In genomic region chr1:138957111-138957510, GRCm38 (mm10) we compare ENCODE assay signal across 22 mouse cellular contexts. TPM values are rescaled to one million over a fixed set of nuclear protein-coding genes. Genes with fewer than 3 reads are reported as not detected.
A peak's percentile ranks its signal among the peaks of the same experiment; 100 is the strongest.
DNase-seq lines count a peak whose midpoint lies in the region; ATAC-seq and TF ChIP-seq lines count a peak whose summit lies in the region.
"Had no signal": no experiment of that assay in that cellular context is flagged by ENCODE, and none has a peak within 500 bp of the region (broad histone marks: within the 10 kb centered on the region; RNA-seq: fewer than 3 reads in every experiment).

No protein-coding gene starts in this region.

- 55% methylated on average over 4 of the region's 4 CpGs for WGBS in kidney, postnatal 0 days

- no peaks in the 10 kb centered on the region for H3K27me3 ChIP-seq in kidney, postnatal 0 days (ENCODE audit: insufficient read depth, low read length)
- H3K27me3 ChIP-seq: embryonic facial prominence, embryonic 13.5 days; heart, embryonic 12.5 days; hindbrain, embryonic 13.5 days; intestine, embryonic 15.5 days; limb, embryonic 13.5 days; liver, embryonic 13.5 days; lung, embryonic 15.5 days; midbrain, embryonic 12.5 days had no signal

- no peaks in the 10 kb centered on the region for H3K4me1 ChIP-seq in kidney, postnatal 0 days (replicated peaks; ENCODE audit: insufficient read depth, low read length)
- H3K4me1 ChIP-seq in ES-E14 (ENCODE audit: control insufficient read depth in 2 of 2, insufficient read depth in 2 of 2, low read length in 2 of 2, poor library complexity in 1 of 2), result peaks cover 4 to 8% of the 10 kb centered on the region in 2 experiments; a peak in 2 of 4 replicates
- H3K4me1 ChIP-seq: embryonic facial prominence, embryonic 13.5 days; heart, embryonic 12.5 days; hindbrain, embryonic 13.5 days; intestine, embryonic 15.5 days; limb, embryonic 13.5 days; lung, embryonic 15.5 days; midbrain, embryonic 12.5 days had no signal

- no peak; the same call in 1 of the 2 replicates for ATAC-seq in kidney, postnatal 0 days (replicated peaks; ENCODE audit: low FRiP score, low read depth)
- ATAC-seq: intestine, embryonic 15.5 days had no signal

- peak; percentile 10 for DNase-seq in kidney, postnatal 0 days (ENCODE audit: low spot score)
- no peak for DNase-seq in kidney, adult 8-10 months
- peak; percentile 17 for DNase-seq in ES-E14 (ENCODE audit: low read depth, low spot score)
- DNase-seq in brain, embryonic 14.5 days (ENCODE audit: low read depth), result peak; percentile 20
- DNase-seq in right cerebral cortex, adult 18-20 months, result no peak
- DNase-seq in layer of hippocampus, postnatal 14 days (ENCODE audit: low spot score in 2 of 2), result no peak
- no peak for DNase-seq in cerebellum, adult 9-11 months
- DNase-seq: adrenal gland, adult 8-10 months; cerebellum, postnatal 10 days; heart, adult 11 months; heart, postnatal 14 days; kidney, postnatal 4 days; layer of hippocampus, adult 9-11 months; liver, embryonic 13.5 days; lung, postnatal 4 days had no signal

- TF ChIP-seq CTCF in kidney, postnatal 0 days (IDR thresholded peaks at IDR 0.05; ENCODE audit: low read depth), result no peak
- TF ChIP-seq CTCF in brain, embryonic 14.5 days (IDR thresholded peaks at IDR 0.05; ENCODE audit: borderline replicate concordance, extremely low read depth, insufficient read depth, insufficient read length), result no peak

- no peak overlapping the region for H3K27ac ChIP-seq in kidney, postnatal 0 days
- H3K27ac ChIP-seq in ES-E14 (ENCODE audit: insufficient read depth, low read depth, low read length, poor library complexity, severe bottlenecking), result no peak overlapping the region; the same call in 1 of the 2 replicates
- H3K27ac ChIP-seq: embryonic facial prominence, embryonic 13.5 days; hindbrain, embryonic 13.5 days; intestine, embryonic 15.5 days; limb, embryonic 13.5 days; liver, embryonic 13.5 days; lung, embryonic 15.5 days; midbrain, embryonic 12.5 days had no signal

- H3K9ac ChIP-seq in kidney, postnatal 0 days (ENCODE audit: low read depth, low read length), result no peak overlapping the region
- H3K9ac ChIP-seq in ES-E14 (ENCODE audit: insufficient read depth, low read depth, low read length, poor library complexity, severe bottlenecking), result no peak overlapping the region
- H3K9ac ChIP-seq: embryonic facial prominence, embryonic 13.5 days; heart, embryonic 12.5 days; hindbrain, embryonic 13.5 days; intestine, embryonic 15.5 days; limb, embryonic 13.5 days; liver, embryonic 13.5 days; lung, embryonic 15.5 days; midbrain, embryonic 12.5 days had no signal

- H3K36me3 ChIP-seq in kidney, postnatal 0 days (ENCODE audit: insufficient read depth, low read length), result no peaks in the 10 kb centered on the region
- H3K36me3 ChIP-seq in ES-E14 (ENCODE audit: control insufficient read depth, insufficient read depth, low read length, poor library complexity, severe bottlenecking), result no peaks in the 10 kb centered on the region
- H3K36me3 ChIP-seq: embryonic facial prominence, embryonic 13.5 days; heart, embryonic 12.5 days; hindbrain, embryonic 13.5 days; intestine, embryonic 15.5 days; limb, embryonic 13.5 days; liver, embryonic 13.5 days; lung, embryonic 15.5 days; midbrain, embryonic 12.5 days had no signal

- TF ChIP-seq POLR2A in brain, embryonic 14.5 days (IDR thresholded peaks at IDR 0.05; ENCODE audit: borderline replicate concordance, extremely low read depth, insufficient read depth, insufficient read length, poor library complexity, severe bottlenecking), result no peak

- no peaks in the 10 kb centered on the region for H3K9me3 ChIP-seq in kidney, postnatal 0 days (replicated peaks; ENCODE audit: low read length)
- no peaks in the 10 kb centered on the region for H3K9me3 ChIP-seq in ES-E14 (ENCODE audit: control insufficient read depth, insufficient read depth, low read depth, low read length)
- H3K9me3 ChIP-seq: embryonic facial prominence, embryonic 13.5 days; heart, embryonic 12.5 days; hindbrain, embryonic 13.5 days; intestine, embryonic 15.5 days; limb, embryonic 13.5 days; liver, embryonic 13.5 days; lung, embryonic 15.5 days; midbrain, embryonic 12.5 days had no signal

- H3K4me2 ChIP-seq in kidney, postnatal 0 days (ENCODE audit: low read length), result no peak overlapping the region
- H3K4me2 ChIP-seq: embryonic facial prominence, embryonic 13.5 days; heart, embryonic 12.5 days; hindbrain, embryonic 13.5 days; intestine, embryonic 15.5 days; limb, embryonic 13.5 days; liver, embryonic 13.5 days; lung, embryonic 15.5 days; midbrain, embryonic 12.5 days had no signal

- in situ Hi-C loops in ES-E14 (cut with MboI; ENCODE audit: low sequenced_read_pairs in 2 of 2, unreplicated experiment in 2 of 2), result no loop called here

- H3K4me3 ChIP-seq in kidney, postnatal 0 days (replicated peaks; ENCODE audit: low read depth, low read length), result no peak overlapping the region
- no peak overlapping the region for H3K4me3 ChIP-seq in ES-E14 (ENCODE audit: insufficient read depth in 1 of 2, low read depth in 1 of 2, low read length in 2 of 2, poor library complexity in 1 of 2, severe bottlenecking in 1 of 2)
- H3K4me3 ChIP-seq: embryonic facial prominence, embryonic 13.5 days; heart, embryonic 12.5 days; hindbrain, embryonic 13.5 days; intestine, embryonic 15.5 days; limb, embryonic 13.5 days; liver, embryonic 13.5 days; lung, embryonic 15.5 days; midbrain, embryonic 12.5 days had no signal

TF ChIP-seq in ES-E14, 5 proteins besides CTCF, POLR2A, EP300 and RAD21:
- no peak for TF ChIP-seq HCFC1 (IDR thresholded peaks at IDR 0.05; ENCODE audit: borderline replicate concordance, insufficient read depth, low read length)
- TF ChIP-seq ZC3H11A (IDR thresholded peaks at IDR 0.05; ENCODE audit: borderline replicate concordance, low read depth, low read length), result no peak
- TF ChIP-seq MAFK (IDR thresholded peaks at IDR 0.05; ENCODE audit: insufficient read depth, low read depth, low read length), result no peak
- no peak for TF ChIP-seq ZNF384 (IDR thresholded peaks at IDR 0.05; ENCODE audit: low read depth, low read length)
- no peak for TF ChIP-seq CHD2 (IDR thresholded peaks at IDR 0.05; ENCODE audit: low read depth, low read length)

RNA-seq across cellular contexts. Expression of gene Dennd1b, which starts 6.1 kb away (rescaled TPM):
- polyA plus RNA-seq in kidney, postnatal 0 days (2015; fragmentation: Nextera tagmentation; extraction: Ambion mirVana), result 11.4 and 12.8 TPM in 2 replicates
- 17.6 and 18.9 TPM in 2 replicates for total RNA-seq in ES-E14 (2012; rRNA removed)
- 4.8 and 7.2 TPM in 2 replicates for polyA plus RNA-seq in brain, embryonic 14.5 days (2012; rRNA removed)
- total RNA-seq in layer of hippocampus, postnatal 14 days (2021), result 10 to 100 TPM; 25.4 to 25.7 TPM

Comparison
In these comparisons a context has a peak if more than half of its experiments do, and no peak if none do; other contexts are left out.
1. DNase-seq: peak in kidney, postnatal 0 days (single experiment), ES-E14 (single experiment) and brain, embryonic 14.5 days (single experiment); none in kidney, adult 8-10 months (0 of 2), right cerebral cortex, adult 18-20 months (single experiment), layer of hippocampus, postnatal 14 days (0 of 2) and cerebellum, adult 9-11 months (single experiment).